Mouse (Mus musculus): ENCODE data around the gene Src.

GRCm38 (mm10) chr2:157427164-157427563 is 8.9 kb downstream of the Src start:
- TF ChIP-seq CTCF (IDR thresholded peaks at IDR 0.05; ENCODE audit: insufficient read depth, low read length), result no peak
- no peak for TF ChIP-seq POLR2A (IDR thresholded peaks at IDR 0.05; ENCODE audit: borderline replicate concordance, extremely low read depth, low read depth, low read length)
